Mouse (Mus musculus): ENCODE measurements around the gene Fam69b.

Fam69b gene

DNA sequence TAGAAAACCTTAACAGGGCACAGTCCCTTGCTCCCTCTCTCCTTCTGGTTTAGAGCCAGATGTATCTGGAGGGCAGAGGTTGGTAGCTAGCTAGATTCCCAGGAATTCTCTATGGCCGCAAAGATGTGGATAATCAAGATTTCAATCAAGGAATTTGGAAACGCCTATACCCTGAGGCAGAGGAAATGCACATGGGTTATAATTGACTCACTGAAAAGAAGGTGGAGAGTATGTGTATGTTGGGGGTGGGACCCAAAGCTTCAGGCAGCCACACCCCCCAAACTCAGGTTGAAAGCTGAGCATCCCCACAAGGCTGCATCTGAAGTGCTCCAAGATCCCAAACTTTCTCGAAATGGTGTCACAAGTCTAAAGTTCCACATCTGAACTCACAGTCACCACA is 29.8 kb upstream of the Fam69b start:
- no peak for DNase-seq (ENCODE audit: low spot score in 2 of 2)

DNA sequence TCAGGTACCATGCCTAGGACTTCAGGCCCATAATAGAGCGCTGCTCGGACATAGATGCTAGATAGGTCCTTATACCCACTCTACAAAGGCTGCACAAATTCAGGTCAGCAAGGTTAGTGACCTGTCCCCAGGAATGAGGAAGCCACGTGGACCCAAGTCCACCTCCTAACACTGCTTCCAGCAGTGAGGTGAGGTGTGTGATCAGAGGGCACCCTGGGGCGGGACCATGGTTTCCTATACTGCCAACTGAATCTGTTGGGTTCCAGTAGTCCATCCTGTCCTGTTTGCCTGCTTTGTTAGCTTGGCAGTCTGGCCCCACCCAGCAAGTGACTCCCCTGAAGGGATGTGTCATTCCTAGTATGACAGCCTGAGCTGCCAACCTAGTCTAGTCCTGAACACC is 28.3 kb upstream of the Fam69b start:
- DNase-seq (ENCODE audit: low spot score in 2 of 2) = no peak

- DNase-seq (ENCODE audit: low spot score in 2 of 2) = no peak
Measured at GRCm38 (mm10) chr2:26600664-26601063, 27.6 kb upstream of the Fam69b start.

- DNase-seq (ENCODE audit: low spot score in 2 of 2) = no peak
Measured at GRCm38 (mm10) chr2:26601595-26601994, 26.7 kb upstream of the Fam69b start.

GRCm38 (mm10) chr2:26602631-26603030 is 25.6 kb upstream of the Fam69b start:
- no peak for DNase-seq (ENCODE audit: low spot score in 2 of 2)

DNA sequence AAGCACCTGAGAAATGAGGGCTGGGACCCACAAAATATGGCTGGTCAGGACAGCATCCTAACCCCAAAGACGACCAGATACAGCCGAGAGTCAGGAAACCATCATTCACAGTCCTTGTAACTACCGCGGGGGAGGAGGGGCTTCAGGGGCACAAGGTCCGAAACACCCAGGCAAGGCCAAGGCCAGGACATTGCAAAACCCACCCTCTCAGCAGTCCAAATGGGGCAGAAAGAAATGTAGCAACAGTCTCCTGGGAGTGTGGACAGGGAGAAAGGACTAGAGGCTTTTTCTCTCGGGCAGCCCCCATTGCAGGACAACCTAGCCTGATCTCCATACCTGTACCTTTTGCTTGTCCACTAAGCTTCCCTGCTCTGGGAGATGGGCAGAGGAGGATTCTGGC is 25.1 kb upstream of the Fam69b start:
- DNase-seq (ENCODE audit: low spot score in 2 of 2) = no peak

DNA sequence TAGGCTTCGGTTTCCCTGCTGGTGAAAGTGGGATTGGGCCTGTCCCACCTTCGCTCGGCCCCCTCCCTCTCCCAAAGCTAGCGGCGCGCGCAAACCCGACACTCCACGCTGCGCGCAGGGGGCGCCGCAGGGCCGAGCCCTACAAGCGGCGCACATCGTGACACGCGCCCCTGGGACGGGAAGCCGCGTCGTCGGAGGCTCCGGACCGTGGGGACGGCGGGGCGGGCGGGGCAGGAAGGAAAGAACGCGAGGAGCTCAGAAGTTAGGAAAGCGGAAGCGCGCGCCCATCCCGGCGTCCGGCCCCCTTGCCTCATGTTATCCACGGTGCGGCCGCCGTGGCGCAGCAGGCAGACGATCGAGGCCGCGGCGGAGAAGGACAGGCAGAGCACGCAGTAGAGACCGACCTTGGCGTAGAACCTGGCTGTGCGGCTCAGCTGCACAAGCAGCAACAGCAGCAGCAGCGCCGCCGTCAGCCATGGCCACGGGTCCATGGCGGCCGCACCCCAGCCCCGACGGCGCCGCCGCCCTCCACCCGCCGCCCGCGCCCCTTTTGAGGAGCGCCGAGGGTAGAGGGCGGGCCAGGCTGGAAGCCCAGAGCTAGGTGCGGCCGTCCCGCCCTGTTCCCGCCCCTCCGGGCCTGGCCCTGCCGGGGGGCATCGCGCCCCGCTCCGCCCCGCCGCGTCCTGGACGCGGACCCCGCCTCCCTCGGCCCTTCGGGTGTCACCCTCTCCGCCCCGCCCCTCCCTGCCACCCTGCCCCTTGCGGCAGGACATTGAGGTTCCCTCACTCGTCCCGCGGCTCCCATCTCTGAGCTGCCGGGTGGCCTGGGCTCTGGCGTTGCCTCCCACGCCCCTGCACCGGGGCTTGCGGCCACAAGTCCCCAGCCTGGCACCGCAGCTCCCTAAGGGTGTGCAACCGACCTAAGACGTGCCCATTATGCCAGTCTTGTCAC is 24.3 kb upstream of the Fam69b start, which contains the start of gene Agpat2:
TSS of gene Agpat2 (minus strand) at position 698 of the 952 bp plus-strand sequence.
- DNase-seq (ENCODE audit: low spot score in 2 of 2) = peak; percentile 78 to 80

- no peak for DNase-seq (ENCODE audit: low spot score in 2 of 2)
Measured at GRCm38 (mm10) chr2:26605331-26605730, 22.9 kb upstream of the Fam69b start.

DNA sequence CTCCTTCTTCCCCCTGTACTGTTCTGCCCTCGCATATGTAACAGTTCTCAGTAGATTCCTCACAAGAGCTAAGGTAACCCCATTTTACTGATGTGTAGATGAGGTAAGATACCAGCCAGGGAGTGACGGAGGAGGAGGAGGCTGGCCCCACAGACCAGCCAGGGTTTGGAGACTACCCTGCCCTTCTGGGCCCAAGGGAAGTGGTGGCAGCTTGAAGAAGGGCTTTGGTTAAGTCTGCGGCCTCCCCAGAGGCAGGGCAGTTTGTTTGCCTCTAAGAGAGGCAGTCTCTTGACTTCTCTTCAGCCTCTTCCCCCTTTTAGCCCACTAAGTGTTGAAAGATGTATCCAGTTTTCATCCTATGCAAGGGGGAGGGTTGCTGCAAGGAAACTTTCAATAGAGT is 21.7 kb upstream of the Fam69b start:
- DNase-seq (ENCODE audit: low spot score in 2 of 2) = no peak

DNA sequence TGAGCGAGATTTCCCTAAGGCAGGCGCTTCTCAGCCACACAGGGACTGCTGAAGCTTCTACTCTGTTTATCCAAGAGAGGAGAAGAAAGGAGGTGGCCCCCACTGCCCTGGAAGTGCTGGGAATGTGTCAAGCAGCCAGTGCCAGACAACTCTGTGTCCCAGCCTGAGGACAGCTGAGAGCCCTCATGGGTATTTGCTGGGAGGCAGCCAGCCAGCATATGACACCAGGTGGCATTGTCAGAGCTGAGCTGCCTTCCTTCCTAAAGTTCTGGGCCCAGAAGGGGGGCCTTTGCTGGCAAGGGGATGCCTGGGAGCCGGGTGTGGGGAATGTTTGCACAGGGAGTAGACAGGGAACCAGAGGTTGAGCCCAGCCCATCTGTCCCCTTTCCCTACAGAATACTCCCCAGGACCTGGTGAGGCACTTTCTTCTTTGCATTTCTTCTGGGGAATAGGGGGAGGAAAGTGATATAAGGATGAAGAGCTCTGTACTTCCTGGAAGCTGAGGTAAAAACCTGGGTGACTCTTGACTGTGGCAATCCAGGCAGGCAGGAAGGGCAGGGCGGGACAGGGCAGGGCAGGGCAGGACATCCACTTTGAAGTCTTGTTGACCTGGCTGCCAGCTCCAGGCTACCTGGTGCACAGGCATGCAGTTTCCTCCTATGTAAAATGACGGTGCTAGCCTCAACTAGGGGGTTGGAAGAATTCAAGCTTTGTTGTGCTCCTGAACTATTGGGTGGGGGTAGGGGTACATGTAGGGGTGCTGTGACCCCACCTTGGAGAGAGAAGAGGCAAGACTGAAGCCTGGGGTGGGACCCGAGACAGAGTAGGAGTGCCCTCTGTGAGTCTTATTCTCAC is 21.0 kb upstream of the Fam69b start:
- DNase-seq (ENCODE audit: low spot score in 2 of 2) = no peak

GRCm38 (mm10) chr2:26608781-26609180 is 19.5 kb upstream of the Fam69b start:
- DNase-seq (ENCODE audit: low spot score in 2 of 2) = no peak

- DNase-seq (ENCODE audit: low spot score in 2 of 2) = no peak
Measured at GRCm38 (mm10) chr2:26609261-26609661, 19.0 kb upstream of the Fam69b start.

- DNase-seq (ENCODE audit: low spot score in 2 of 2) = no peak
Measured at GRCm38 (mm10) chr2:26610526-26610925, 17.7 kb upstream of the Fam69b start.

- DNase-seq (ENCODE audit: low spot score in 2 of 2) = no peak
Measured at GRCm38 (mm10) chr2:26611054-26611453, 17.2 kb upstream of the Fam69b start.

- DNase-seq (ENCODE audit: low spot score in 2 of 2) = no peak
Measured at GRCm38 (mm10) chr2:26611896-26612295, 16.4 kb upstream of the Fam69b start.

DNA sequence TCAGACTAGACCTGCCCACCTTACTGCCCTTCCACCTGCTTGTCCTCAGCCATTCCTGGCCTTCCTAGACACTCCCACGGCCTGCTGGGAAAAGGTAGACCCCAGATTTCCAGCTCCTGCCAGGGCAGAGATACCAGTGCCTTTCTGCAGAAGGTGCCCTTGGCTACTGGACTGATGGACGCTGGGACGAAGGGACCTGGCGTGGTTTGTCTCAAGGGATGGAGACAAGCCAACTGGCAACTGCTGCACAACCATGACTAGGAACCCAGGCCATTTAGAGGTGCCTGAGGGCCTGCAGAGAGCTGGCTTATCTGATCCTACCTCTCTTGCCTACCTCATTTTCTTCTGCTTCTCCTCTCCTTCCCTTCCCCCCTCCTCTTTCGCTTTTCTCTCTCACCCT is 13.4 kb upstream of the Fam69b start:
- no peak for DNase-seq (ENCODE audit: low spot score in 2 of 2)

DNA sequence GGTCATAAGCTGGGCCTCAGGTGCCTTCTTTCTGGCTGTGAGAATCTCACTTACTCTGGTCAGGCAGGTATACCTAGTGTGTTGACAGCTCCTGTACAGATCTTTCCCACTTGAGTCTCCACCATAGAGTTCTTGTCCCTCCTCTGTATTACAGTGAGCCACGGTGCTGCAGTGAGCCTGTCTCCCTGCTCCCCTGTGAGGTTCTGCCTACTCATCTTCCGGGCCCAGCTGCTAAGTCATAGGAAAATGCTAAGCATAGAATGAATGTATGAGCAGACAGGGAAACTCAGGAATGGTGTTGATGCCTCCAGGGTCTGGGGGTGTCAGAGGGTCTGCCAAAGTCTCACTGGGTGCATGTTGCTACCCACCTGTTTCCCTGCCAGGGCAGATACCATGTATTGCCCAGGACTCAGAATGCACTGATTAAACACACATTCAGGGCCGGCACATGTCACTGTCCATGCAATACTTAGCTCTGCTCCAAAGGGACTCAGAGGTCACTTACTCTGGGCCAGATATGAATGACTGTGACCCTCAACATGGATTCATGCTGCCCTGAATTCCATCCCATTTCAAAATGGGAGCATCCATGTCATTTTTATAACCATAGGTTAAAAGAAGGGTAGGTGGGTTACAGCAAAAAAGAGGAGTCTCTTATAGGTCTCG is 12.7 kb upstream of the Fam69b start:
- DNase-seq (ENCODE audit: low spot score in 2 of 2) = no peak

- DNase-seq (ENCODE audit: low spot score in 2 of 2) = no peak
Measured at GRCm38 (mm10) chr2:26617331-26617730, 10.9 kb upstream of the Fam69b start.

- DNase-seq (ENCODE audit: low spot score in 2 of 2) = no peak
Measured at GRCm38 (mm10) chr2:26617928-26618327, 10.3 kb upstream of the Fam69b start.

DNA sequence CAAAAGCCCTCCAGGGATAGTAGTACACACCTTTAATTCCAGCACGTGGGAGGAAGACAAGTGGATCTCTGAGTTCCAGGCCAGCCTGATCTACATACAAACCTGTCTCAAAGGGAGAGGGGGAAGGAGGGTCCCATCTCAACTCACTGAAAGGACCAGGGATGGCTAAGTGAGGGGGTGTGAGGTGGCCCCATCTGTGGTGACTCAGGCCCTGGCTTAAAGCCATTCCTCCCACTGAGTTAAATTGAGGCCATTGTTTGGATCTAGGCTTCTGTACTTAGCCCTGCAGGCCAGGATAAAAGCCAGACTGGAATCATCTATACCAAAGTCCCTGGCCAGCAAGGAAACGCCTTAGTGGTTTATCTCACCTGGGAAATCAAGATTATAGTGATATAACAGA is 7.0 kb upstream of the Fam69b start:
- DNase-seq (ENCODE audit: low spot score in 2 of 2) = no peak

GRCm38 (mm10) chr2:26622984-26623383 is 5.3 kb upstream of the Fam69b start:
- DNase-seq (ENCODE audit: low spot score in 2 of 2) = no peak

GRCm38 (mm10) chr2:26625419-26625818 is 2.8 kb upstream of the Fam69b start:
- DNase-seq (ENCODE audit: low spot score in 2 of 2) = peak; percentile 29 to 32

All from spleen, postnatal 36 days (tissue).